Mouse (Mus musculus) embryonic fibroblast, embryonic 13.5 days (primary cell): ENCODE measurements at regions not wholly inside any gene's neighbourhood (a gene's known extent, or its start where the extent isn't known, plus 50 kb on each side); places are given as distances from the start of the nearest gene placed in this dataset.

Experiments used
- CTCF ChIP-seq: IDR thresholded peaks from 2 replicates; pipeline ENCODE4 v1.5.1; 2011; ENCODE audit warnings: mild to moderate bottlenecking, control low read depth, low read length, moderate library complexity, borderline replicate concordance; ENCODE audit not compliant: insufficient read depth
- POLR2A ChIP-seq: IDR thresholded peaks from 2 replicates; pipeline ENCODE4 v1.6.1; 2011; ENCODE audit warnings: low read depth, mild to moderate bottlenecking, control low read depth, low read length, moderate library complexity

DNA sequence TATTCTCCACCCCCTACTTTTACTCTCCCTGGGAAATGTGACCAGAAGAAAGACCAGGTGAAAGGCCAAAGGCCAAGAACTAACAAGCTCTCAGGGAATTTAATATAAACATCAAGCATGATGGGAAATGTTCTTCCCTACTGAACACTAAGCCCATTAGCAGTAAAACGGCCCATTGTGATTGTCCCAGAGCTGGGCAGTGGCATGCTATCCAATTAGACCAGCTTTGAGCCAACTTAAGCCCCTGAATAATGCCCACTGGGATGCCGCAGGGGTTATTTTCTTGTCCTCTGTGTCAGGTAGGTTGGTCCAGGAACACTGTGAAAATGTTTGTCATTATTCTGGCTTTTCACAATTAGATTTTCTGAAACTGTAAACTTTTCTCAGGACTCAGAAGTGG lies 81.2 kb upstream of the Epcam start:
- TF ChIP-seq CTCF (no peak), POLR2A (no peak)
